Mouse (Mus musculus) neural tube, embryonic 13.5 days (tissue): ENCODE measurements at regions not wholly inside any gene's neighbourhood (a gene's known extent, or its start where the extent isn't known, plus 50 kb on each side); places are given as distances from the start of the nearest gene placed in this dataset.

Experiments
- ATAC-seq: fragments of 200-750 bp; cut with Nextera tagmentation; 2 replicates; pipeline ENCODE4 v1.8.0; 2017; ENCODE audit warnings: low read depth, mild to moderate bottlenecking, moderate TSS enrichment, moderate library complexity
- H3K27ac ChIP-seq: fragments of 300-500 bp; sonication (generic); replicated peaks from 2 replicates; pipeline ENCODE4 v1.5.1; 2015; ENCODE audit warnings: moderate library complexity, mild to moderate bottlenecking, inconsistent platforms
- H3K27me3 ChIP-seq: fragments of 300-500 bp; sonication (generic); 2 replicates; pipeline ENCODE4 v1.6.1; 2015; ENCODE audit warnings: mild to moderate bottlenecking, inconsistent platforms
- H3K36me3 ChIP-seq: fragments of 300-500 bp; sonication (generic); 2 replicates; pipeline ENCODE4 v1.6.1; 2015; ENCODE audit warnings: mild to moderate bottlenecking, inconsistent platforms
- H3K4me1 ChIP-seq: fragments of 300-500 bp; sonication (generic); replicated peaks from 2 replicates; pipeline ENCODE4 v1.6.1; 2015; ENCODE audit warnings: inconsistent platforms
- H3K4me2 ChIP-seq: fragments of 300-500 bp; sonication (generic); 2 replicates; pipeline ENCODE4 v1.6.1; 2015; ENCODE audit warnings: inconsistent platforms, mild to moderate bottlenecking, moderate library complexity
- H3K4me3 ChIP-seq: fragments of 300-500 bp; sonication (generic); 2 replicates; pipeline ENCODE4 v1.5.1; 2015; ENCODE audit warnings: mild to moderate bottlenecking, inconsistent platforms
- H3K9ac ChIP-seq: fragments of 300-500 bp; sonication (generic); 2 replicates; pipeline ENCODE4 v1.6.1; 2015; ENCODE audit warnings: moderate library complexity, mild to moderate bottlenecking, inconsistent platforms
- H3K9me3 ChIP-seq: fragments of 300-500 bp; sonication (generic); 2 replicates; pipeline ENCODE4 v1.6.1; 2016; ENCODE audit warnings: inconsistent platforms
- WGBS: fragments of 180-500 bp; shearing (Covaris S2); methylation state at CpG from one replicate; pipeline ENCODE4 v1.1.7; 2015; 5-methylcytosine and 5-hydroxymethylcytosine counted together

GRCm38 (mm10) chr10:119146342-119146741 lies 93.5 kb downstream of the Cand1 start:
- H3K9me3 ChIP-seq = no peaks in the 10 kb centered on the region
- 62% methylated on average over 6 of the region's 6 CpGs for WGBS

GRCm38 (mm10) chr10:119142866-119143265 lies 97.0 kb downstream of the Cand1 start:
- Histone ChIP-seq H3K9me3 (no peaks in the 10 kb centered on the region), H3K27ac (no peak overlapping the region), H3K36me3 (no peaks in the 10 kb centered on the region), H3K9ac (no peak overlapping the region), H3K4me3 (no peak overlapping the region), H3K27me3 (no peaks in the 10 kb centered on the region), H3K4me1 (no peaks in the 10 kb centered on the region), H3K4me2 (no peak overlapping the region)
- WGBS = 95% methylated on average over 6 of the region's 6 CpGs
- no peak for ATAC-seq

More at GRCm38 (mm10) chr10:119146342-119146741, 93.5 kb downstream of the Cand1 start:
- H3K27ac ChIP-seq = no peak overlapping the region
- H3K9ac ChIP-seq = no peak overlapping the region
- H3K27me3 ChIP-seq = no peaks in the 10 kb centered on the region
- H3K4me1 ChIP-seq = no peaks in the 10 kb centered on the region
- no peaks in the 10 kb centered on the region for H3K36me3 ChIP-seq
- no peak for ATAC-seq
- H3K4me2 ChIP-seq = no peak overlapping the region
- H3K4me3 ChIP-seq = no peak overlapping the region

- no peak overlapping the region for H3K9ac ChIP-seq
- no peaks in the 10 kb centered on the region for H3K4me1 ChIP-seq
- H3K9me3 ChIP-seq = no peaks in the 10 kb centered on the region
- H3K4me2 ChIP-seq = no peak overlapping the region
- H3K36me3 ChIP-seq = no peaks in the 10 kb centered on the region
- H3K4me3 ChIP-seq = no peak overlapping the region
- no peak for ATAC-seq
- no peak overlapping the region for H3K27ac ChIP-seq
- no peaks in the 10 kb centered on the region for H3K27me3 ChIP-seq
- WGBS = 87% methylated on average over 5 of the region's 5 CpGs
Observed at GRCm38 (mm10) chr10:119142307-119142706, 97.5 kb downstream of the Cand1 start.

- H3K9ac ChIP-seq = no peak overlapping the region
- H3K27ac ChIP-seq = no peak overlapping the region
- no peak overlapping the region for H3K4me3 ChIP-seq
- H3K9me3 ChIP-seq = no peaks in the 10 kb centered on the region
- no peaks in the 10 kb centered on the region for H3K27me3 ChIP-seq
- H3K4me1 ChIP-seq = peaks cover 9% of the 10 kb centered on the region; the same call in 1 of the 2 replicates
- WGBS = 81% methylated on average over 6 of the region's 6 CpGs
- no peak for ATAC-seq
- H3K4me2 ChIP-seq = no peak overlapping the region
- no peaks in the 10 kb centered on the region for H3K36me3 ChIP-seq
Observed at GRCm38 (mm10) chr10:119138237-119138636, 101.6 kb downstream of the Cand1 start.

- no peak for ATAC-seq
Observed at GRCm38 (mm10) chr10:119135489-119135924, 104.3 kb downstream of the Cand1 start.

GRCm38 (mm10) chr10:119134797-119135488 lies 104.9 kb downstream of the Cand1 start:
- WGBS = 60% methylated on average over 10 of the region's 10 CpGs

More at GRCm38 (mm10) chr10:119135489-119135924, 104.3 kb downstream of the Cand1 start:
- Histone ChIP-seq H3K4me1 (peaks cover 17% of the 10 kb centered on the region; the same call in 1 of the 2 replicates), H3K4me2 (no peak overlapping the region), H3K36me3 (no peaks in the 10 kb centered on the region), H3K4me3 (no peak overlapping the region), H3K9ac (no peak overlapping the region), H3K27ac (no peak overlapping the region), H3K9me3 (no peaks in the 10 kb centered on the region), H3K27me3 (no peaks in the 10 kb centered on the region)
- 50% methylated on average over 11 of the region's 11 CpGs for WGBS

GRCm38 (mm10) chr10:119131977-119132376 lies 107.9 kb downstream of the Cand1 start:
- H3K4me1 ChIP-seq = peaks cover 17% of the 10 kb centered on the region; the same call in 1 of the 2 replicates
- H3K9me3 ChIP-seq = no peaks in the 10 kb centered on the region
- peak overlapping the region; percentile 38 for H3K4me2 ChIP-seq
- H3K27me3 ChIP-seq = no peaks in the 10 kb centered on the region
- ATAC-seq = peak; percentile 43; the same call in 1 of the 2 replicates
- no peak overlapping the region for H3K4me3 ChIP-seq
- WGBS = 42% methylated on average over 16 of the region's 16 CpGs
- H3K9ac ChIP-seq = no peak overlapping the region
- no peak overlapping the region for H3K27ac ChIP-seq
- H3K36me3 ChIP-seq = no peaks in the 10 kb centered on the region

More at GRCm38 (mm10) chr10:119134797-119135488, 104.9 kb downstream of the Cand1 start:
- Histone ChIP-seq H3K4me3 (no peak overlapping the region), H3K9ac (no peak overlapping the region), H3K4me2 (no peak overlapping the region), H3K27ac (no peak overlapping the region), H3K4me1 (peaks cover 17% of the 10 kb centered on the region; the same call in 1 of the 2 replicates), H3K9me3 (no peaks in the 10 kb centered on the region), H3K36me3 (no peaks in the 10 kb centered on the region), H3K27me3 (no peaks in the 10 kb centered on the region)
- no peak for ATAC-seq

GRCm38 (mm10) chr10:119130676-119131075 lies 109.2 kb downstream of the Cand1 start:
- 66% methylated on average over 6 of the region's 6 CpGs for WGBS
- Histone ChIP-seq H3K9me3 (no peaks in the 10 kb centered on the region), H3K36me3 (no peaks in the 10 kb centered on the region), H3K4me1 (peaks cover 12% of the 10 kb centered on the region; the same call in 1 of the 2 replicates), H3K9ac (no peak overlapping the region), H3K27ac (no peak overlapping the region), H3K4me3 (no peak overlapping the region), H3K4me2 (no peak overlapping the region), H3K27me3 (no peaks in the 10 kb centered on the region)
- no peak for ATAC-seq

- Histone ChIP-seq H3K27me3 (no peaks in the 10 kb centered on the region), H3K27ac (no peak overlapping the region), H3K9ac (no peak overlapping the region), H3K4me2 (no peak overlapping the region), H3K36me3 (no peaks in the 10 kb centered on the region), H3K4me1 (peaks cover 8% of the 10 kb centered on the region; the same call in 1 of the 2 replicates), H3K4me3 (no peak overlapping the region), H3K9me3 (no peaks in the 10 kb centered on the region)
- 92% methylated on average over 3 of the region's 3 CpGs for WGBS
- no peak for ATAC-seq
Observed at GRCm38 (mm10) chr10:119128035-119128434, 111.8 kb downstream of the Cand1 start.

- WGBS = 11% methylated on average over 5 of the region's 5 CpGs
- no peak overlapping the region for H3K4me2 ChIP-seq
- no peak overlapping the region for H3K27ac ChIP-seq
- H3K4me3 ChIP-seq = no peak overlapping the region
- no peaks in the 10 kb centered on the region for H3K36me3 ChIP-seq
- ATAC-seq = no peak
- no peaks in the 10 kb centered on the region for H3K9me3 ChIP-seq
- H3K4me1 ChIP-seq = no peaks in the 10 kb centered on the region
- no peak overlapping the region for H3K9ac ChIP-seq
- H3K27me3 ChIP-seq = no peaks in the 10 kb centered on the region
Observed at GRCm38 (mm10) chr10:119123517-119123916, 116.3 kb downstream of the Cand1 start.

GRCm38 (mm10) chr10:119122347-119122746 lies 117.5 kb downstream of the Cand1 start:
- H3K4me2 ChIP-seq = no peak overlapping the region
- H3K27me3 ChIP-seq = no peaks in the 10 kb centered on the region
- H3K4me1 ChIP-seq = no peaks in the 10 kb centered on the region
- no peaks in the 10 kb centered on the region for H3K36me3 ChIP-seq
- no peak overlapping the region for H3K4me3 ChIP-seq
- no peak overlapping the region for H3K9ac ChIP-seq
- ATAC-seq = no peak
- no peaks in the 10 kb centered on the region for H3K9me3 ChIP-seq
- 87% methylated on average over 8 of the region's 8 CpGs for WGBS
- no peak overlapping the region for H3K27ac ChIP-seq

- WGBS = 66% methylated on average over 6 of the region's 6 CpGs
- no peak overlapping the region for H3K9ac ChIP-seq
- ATAC-seq = no peak
- no peaks in the 10 kb centered on the region for H3K36me3 ChIP-seq
- no peaks in the 10 kb centered on the region for H3K27me3 ChIP-seq
- no peak overlapping the region for H3K4me3 ChIP-seq
- no peaks in the 10 kb centered on the region for H3K9me3 ChIP-seq
- H3K4me1 ChIP-seq = no peaks in the 10 kb centered on the region
- H3K27ac ChIP-seq = no peak overlapping the region
- no peak overlapping the region for H3K4me2 ChIP-seq
Observed at GRCm38 (mm10) chr10:119121575-119121974, 118.3 kb downstream of the Cand1 start.
